Mouse (Mus musculus) limb, embryonic 11.5 days (tissue): ENCODE measurements around the gene Ppil1. TPM values are rescaled to one million over a fixed set of nuclear protein-coding genes. Genes with fewer than 3 reads are reported as not detected.

Experiments used
- ATAC-seq: fragments of 200-750 bp; cut with Nextera tagmentation; 2 replicates; pipeline ENCODE4 v1.8.0; 2017; ENCODE audit warnings: low read depth; ENCODE audit not compliant: insufficient number of reproducible peaks, low FRiP score, low TSS enrichment
- DNase-seq: peaks from one replicate; pipeline ENCODE4 v3.0.0-alpha.2; 2015; ENCODE audit warnings: low spot score
- H3K27ac ChIP-seq: fragments of 300-500 bp; sonication (generic); replicated peaks from 2 replicates; pipeline ENCODE4 v1.5.1; 2014; ENCODE audit warnings: low read depth, mild to moderate bottlenecking, low read length
- H3K27me3 ChIP-seq: fragments of 300-500 bp; sonication (generic); 2 replicates; pipeline ENCODE4 v1.6.1; 2014; ENCODE audit warnings: mild to moderate bottlenecking, low read length, mixed read lengths; ENCODE audit not compliant: control insufficient read depth, insufficient read depth
- H3K36me3 ChIP-seq: fragments of 300-500 bp; sonication (generic); 2 replicates; pipeline ENCODE4 v1.6.1; 2014; ENCODE audit warnings: mild to moderate bottlenecking, low read length, moderate library complexity, mixed read lengths; ENCODE audit not compliant: control insufficient read depth, insufficient read depth
- H3K4me1 ChIP-seq: fragments of 300-500 bp; sonication (generic); 2 replicates; pipeline ENCODE4 v1.6.1; 2014; ENCODE audit warnings: low read length, mixed read lengths; ENCODE audit not compliant: control insufficient read depth, insufficient read depth
- H3K4me2 ChIP-seq: fragments of 300-500 bp; sonication (generic); 2 replicates; pipeline ENCODE4 v1.6.1; 2014; ENCODE audit warnings: low read depth, mild to moderate bottlenecking, moderate library complexity; ENCODE audit not compliant: severe bottlenecking
- H3K4me3 ChIP-seq: fragments of 300-500 bp; sonication (generic); 2 replicates; pipeline ENCODE4 v1.5.1; 2014; ENCODE audit warnings: low read depth, low read length
- H3K9ac ChIP-seq: fragments of 300-500 bp; sonication (generic); 2 replicates; pipeline ENCODE4 v1.6.1; 2014; ENCODE audit warnings: mild to moderate bottlenecking, low read length
- H3K9me3 ChIP-seq: fragments of 300-500 bp; sonication (generic); 2 replicates; pipeline ENCODE4 v1.6.1; 2016; ENCODE audit warnings: low read length; ENCODE audit not compliant: control insufficient read depth
- whole genome bisulfite sequencing: fragments of 180-500 bp; shearing (Covaris S2); extraction: QIAGEN DNeasy Blood & Tissue Kit; methylation state at CpG from one replicate; pipeline ENCODE4 v1.1.7; 2014; 5-methylcytosine and 5-hydroxymethylcytosine counted together
- polyA plus RNA-seq: library from polyadenylated mRNA; unstranded; fragments of >200 nt; fragmentation: Nextera tagmentation; extraction: Ambion mirVana; gene quantifications from 2 replicates; pipeline ENCODE4 v1.2.1, GENCODE M21; 2014

The Ppil1 gene
- polyA plus RNA-seq, 1 experiment from 2014 or later, result 201 TPM

- H3K9ac ChIP-seq, result no peak overlapping the region; the same call in 1 of the 2 replicates
- DNase-seq (no peak), ATAC-seq (no peak)
- WGBS, result 59% methylated on average over 3 of the region's 3 CpGs
- H3K9me3 ChIP-seq, result no peaks in the 10 kb centered on the region
- peaks cover 25% of the 10 kb centered on the region for H3K4me1 ChIP-seq
- no peak overlapping the region for H3K4me2 ChIP-seq
- H3K4me3 ChIP-seq, result no peak overlapping the region
- H3K27me3 ChIP-seq, result no peaks in the 10 kb centered on the region
- H3K27ac ChIP-seq, result no peak overlapping the region
- peaks cover 12% of the 10 kb centered on the region; the same call in 1 of the 2 replicates for H3K36me3 ChIP-seq
Measured at GRCm38 (mm10) chr17:29303856-29304255, 39.9 kb upstream of the Ppil1 start.

GRCm38 (mm10) chr17:29303087-29303486 is 39.1 kb upstream of the Ppil1 start:
- Histone ChIP-seq H3K27ac (peak overlapping the region; percentile 3; the same call in 1 of the 2 replicates), H3K36me3 (peaks cover 15% of the 10 kb centered on the region; the same call in 1 of the 2 replicates), H3K4me3 (no peak overlapping the region), H3K9me3 (no peaks in the 10 kb centered on the region), H3K9ac (peak overlapping the region; percentile 45; the same call in 1 of the 2 replicates), H3K4me2 (no peak overlapping the region), H3K4me1 (peaks cover 25% of the 10 kb centered on the region), H3K27me3 (no peaks in the 10 kb centered on the region)
- 40% methylated on average over 3 of the region's 3 CpGs for WGBS
- 0 out of 2 replicates have a peak, but pooled peaks have one; percentile 5 for ATAC-seq
- peak; percentile 62 for DNase-seq

- WGBS, result 74% methylated on average over 5 of the region's 5 CpGs
- Histone ChIP-seq H3K4me3 (no peak overlapping the region), H3K4me1 (peaks cover 29% of the 10 kb centered on the region), H3K9me3 (no peaks in the 10 kb centered on the region), H3K27me3 (no peaks in the 10 kb centered on the region), H3K9ac (no peak overlapping the region), H3K27ac (no peak overlapping the region), H3K36me3 (peaks cover 15% of the 10 kb centered on the region; the same call in 1 of the 2 replicates), H3K4me2 (no peak overlapping the region)
- DNase-seq (no peak), ATAC-seq (no peak)
Measured at GRCm38 (mm10) chr17:29302149-29302548, 38.2 kb upstream of the Ppil1 start.

- DNase-seq, result no peak
Measured at GRCm38 (mm10) chr17:29301421-29301820, 37.4 kb upstream of the Ppil1 start.

GRCm38 (mm10) chr17:29300926-29301325 is 36.9 kb upstream of the Ppil1 start:
- Histone ChIP-seq H3K9me3 (no peaks in the 10 kb centered on the region), H3K36me3 (peaks cover 15% of the 10 kb centered on the region; the same call in 1 of the 2 replicates), H3K4me1 (peaks cover 34% of the 10 kb centered on the region), H3K9ac (no peak overlapping the region), H3K27ac (no peak overlapping the region), H3K27me3 (no peaks in the 10 kb centered on the region), H3K4me2 (no peak overlapping the region), H3K4me3 (no peak overlapping the region)
- ATAC-seq (no peak), DNase-seq (no peak)
- whole genome bisulfite sequencing, result 91% methylated on average over 7 of the region's 7 CpGs

More at GRCm38 (mm10) chr17:29301421-29301820, 37.4 kb upstream of the Ppil1 start:
- no peak overlapping the region for H3K4me3 ChIP-seq
- no peak overlapping the region for H3K27ac ChIP-seq
- H3K4me1 ChIP-seq, result peaks cover 34% of the 10 kb centered on the region
- no peak for ATAC-seq
- H3K4me2 ChIP-seq, result no peak overlapping the region
- H3K36me3 ChIP-seq, result peaks cover 15% of the 10 kb centered on the region; the same call in 1 of the 2 replicates
- no peak overlapping the region for H3K9ac ChIP-seq
- WGBS, result 92% methylated on average over 6 of the region's 6 CpGs
- no peaks in the 10 kb centered on the region for H3K9me3 ChIP-seq
- H3K27me3 ChIP-seq, result no peaks in the 10 kb centered on the region

- Histone ChIP-seq H3K4me3 (no peak overlapping the region), H3K9me3 (no peaks in the 10 kb centered on the region), H3K4me1 (peaks cover 23% of the 10 kb centered on the region), H3K36me3 (peaks cover 15% of the 10 kb centered on the region; the same call in 1 of the 2 replicates), H3K27me3 (no peaks in the 10 kb centered on the region), H3K27ac (no peak overlapping the region), H3K4me2 (no peak overlapping the region), H3K9ac (no peak overlapping the region)
- ATAC-seq, result no peak
- WGBS, result 88% methylated on average over 4 of the region's 4 CpGs
- DNase-seq, result no peak
Measured at GRCm38 (mm10) chr17:29299282-29299681, 35.3 kb upstream of the Ppil1 start.

- H3K27me3 ChIP-seq, result no peaks in the 10 kb centered on the region
- DNase-seq, result no peak
- no peak overlapping the region for H3K4me2 ChIP-seq
- H3K9me3 ChIP-seq, result no peaks in the 10 kb centered on the region
- H3K4me3 ChIP-seq, result no peak overlapping the region
- 80% methylated on average over 6 of the region's 6 CpGs for WGBS
- H3K4me1 ChIP-seq, result peaks cover 10% of the 10 kb centered on the region
- no peak for ATAC-seq
- H3K9ac ChIP-seq, result no peak overlapping the region
- no peak overlapping the region for H3K27ac ChIP-seq
- H3K36me3 ChIP-seq, result peaks cover 15% of the 10 kb centered on the region; the same call in 1 of the 2 replicates
Measured at GRCm38 (mm10) chr17:29297813-29298212, 33.8 kb upstream of the Ppil1 start.

- DNase-seq (no peak), ATAC-seq (no peak)
- Histone ChIP-seq H3K4me1 (peaks cover 10% of the 10 kb centered on the region; the same call in 1 of the 2 replicates), H3K9ac (no peak overlapping the region), H3K27me3 (no peaks in the 10 kb centered on the region), H3K4me3 (no peak overlapping the region), H3K36me3 (peaks cover 15% of the 10 kb centered on the region; the same call in 1 of the 2 replicates), H3K9me3 (no peaks in the 10 kb centered on the region), H3K27ac (no peak overlapping the region), H3K4me2 (no peak overlapping the region)
- 41% methylated on average over 10 of the region's 10 CpGs for WGBS
Measured at GRCm38 (mm10) chr17:29297321-29297720, 33.3 kb upstream of the Ppil1 start.

- Histone ChIP-seq H3K9me3 (no peaks in the 10 kb centered on the region), H3K36me3 (peaks cover 8% of the 10 kb centered on the region; the same call in 1 of the 2 replicates), H3K4me1 (peaks cover 10% of the 10 kb centered on the region; the same call in 1 of the 2 replicates), H3K27me3 (no peaks in the 10 kb centered on the region), H3K9ac (no peak overlapping the region), H3K4me2 (no peak overlapping the region), H3K4me3 (no peak overlapping the region), H3K27ac (no peak overlapping the region)
- ATAC-seq (no peak), DNase-seq (no peak)
- 69% methylated on average over 5 of the region's 5 CpGs for WGBS
Measured at GRCm38 (mm10) chr17:29295835-29296234, 31.8 kb upstream of the Ppil1 start.
